Mouse (Mus musculus): ENCODE results near the gene Mpz.
"Not testable (repeated sequence)": the region's sequence is repeated elsewhere in the genome, so short reads cannot be mapped to it uniquely, and the experiment has no call there.

The Mpz gene

GRCm38 (mm10) chr1:171129251-171129650, 21.3 kb upstream of the Mpz start:
- peak; percentile 59 to 74 for DNase-seq (ENCODE audit: low spot score in 2 of 2)

GRCm38 (mm10) chr1:171130971-171131370, 19.5 kb upstream of the Mpz start:
- DNase-seq (ENCODE audit: low spot score in 2 of 2) = no peak

- no peak for DNase-seq (ENCODE audit: low spot score in 2 of 2)
Measured at GRCm38 (mm10) chr1:171135600-171135999, 14.9 kb upstream of the Mpz start.

GRCm38 (mm10) chr1:171137486-171138155, 12.9 kb upstream of the Mpz start:
- not testable (repeated sequence) for DNase-seq (ENCODE audit: low spot score in 2 of 2)

GRCm38 (mm10) chr1:171142981-171143380, 7.5 kb upstream of the Mpz start:
- peak in 1 of 2 experiments; percentile 31 for DNase-seq (ENCODE audit: low spot score in 2 of 2)

- peak in 1 of 2 experiments; percentile 28 for DNase-seq (ENCODE audit: low spot score in 2 of 2)
Measured at GRCm38 (mm10) chr1:171150838-171151391, 404 bp downstream of the Mpz start.

- DNase-seq (ENCODE audit: low spot score in 2 of 2) = no peak
Measured at GRCm38 (mm10) chr1:171151966-171152365, 1.5 kb downstream of the Mpz start.

GRCm38 (mm10) chr1:171156644-171157043, 6.1 kb downstream of the Mpz start:
- DNase-seq (ENCODE audit: low spot score in 2 of 2) = no peak

- DNase-seq (ENCODE audit: low spot score in 2 of 2) = no peak
Measured at GRCm38 (mm10) chr1:171157965-171158364, 7.5 kb downstream of the Mpz start.

GRCm38 (mm10) chr1:171159485-171159975, 9.0 kb downstream of the Mpz start:
- DNase-seq (ENCODE audit: low spot score in 2 of 2) = no peak

GRCm38 (mm10) chr1:171162526-171162925, 12.0 kb downstream of the Mpz start:
- DNase-seq (ENCODE audit: low spot score in 2 of 2) = no peak

GRCm38 (mm10) chr1:171164258-171164657, 13.7 kb downstream of the Mpz start:
- peak; percentile 16 to 39 for DNase-seq (ENCODE audit: low spot score in 2 of 2)

GRCm38 (mm10) chr1:171165629-171166345, 15.3 kb downstream of the Mpz start:
- DNase-seq (ENCODE audit: low spot score in 2 of 2) = no peak

- DNase-seq (ENCODE audit: low spot score in 2 of 2) = no peak
Measured at GRCm38 (mm10) chr1:171168906-171169305, 18.4 kb downstream of the Mpz start.

GRCm38 (mm10) chr1:171169913-171170312, 19.4 kb downstream of the Mpz start:
- no peak for DNase-seq (ENCODE audit: low spot score in 2 of 2)

GRCm38 (mm10) chr1:171171138-171171537, 20.6 kb downstream of the Mpz start:
- DNase-seq (ENCODE audit: low spot score in 2 of 2) = peak; percentile 52 to 82

GRCm38 (mm10) chr1:171172779-171173178, 22.3 kb downstream of the Mpz start:
- DNase-seq (ENCODE audit: low spot score in 2 of 2) = no peak

GRCm38 (mm10) chr1:171179487-171180171, 29.1 kb downstream of the Mpz start:
- DNase-seq (ENCODE audit: low spot score in 2 of 2) = no peak

GRCm38 (mm10) chr1:171183025-171183424, 32.5 kb downstream of the Mpz start:
- DNase-seq (ENCODE audit: low spot score in 2 of 2) = no peak

- DNase-seq (ENCODE audit: low spot score in 2 of 2) = peak; percentile 74 to 78
Measured at GRCm38 (mm10) chr1:171183620-171184019, 33.1 kb downstream of the Mpz start.

GRCm38 (mm10) chr1:171184314-171184713, 33.8 kb downstream of the Mpz start:
- DNase-seq (ENCODE audit: low spot score in 2 of 2) = peak in 1 of 2 experiments; percentile 66

GRCm38 (mm10) chr1:171185655-171186054, 35.1 kb downstream of the Mpz start:
- no peak for DNase-seq (ENCODE audit: low spot score in 2 of 2)

All from heart, adult 9 months (tissue).